Mouse (Mus musculus) MEL (cell line): ENCODE measurements around the gene Serhl.

Experiments used
- CTCF ChIP-seq, 3 experiments: IDR thresholded peaks in 2 of 3; conservative IDR thresholded peaks in 1 of 3; 2 replicates each; pipeline ENCODE4 v1.5.1; 2011 to 2012; ENCODE audit warnings: low read length in 3 of 3, low read depth in 2 of 3, mild to moderate bottlenecking in 2 of 3, improper control_type of control experiment in 1 of 3, inconsistent platforms in 1 of 3, mixed read lengths in 1 of 3, moderate library complexity in 1 of 3; ENCODE audit not compliant: control insufficient read depth in 1 of 3, insufficient read depth in 1 of 3, poor library complexity in 1 of 3, severe bottlenecking in 1 of 3
- E2F4 ChIP-seq: IDR thresholded peaks from 2 replicates; pipeline ENCODE4 v1.6.1; 2011; ENCODE audit warnings: low read depth, low read length, improper control_type of control experiment, borderline replicate concordance
- MAX ChIP-seq: IDR thresholded peaks from 2 replicates; pipeline ENCODE4 v1.6.1; 2011; ENCODE audit warnings: low read length, improper control_type of control experiment
- MXI1 ChIP-seq: IDR thresholded peaks from 2 replicates; pipeline ENCODE4 v1.6.1; 2011; ENCODE audit warnings: mild to moderate bottlenecking, low read depth, low read length, improper control_type of control experiment

DNA sequence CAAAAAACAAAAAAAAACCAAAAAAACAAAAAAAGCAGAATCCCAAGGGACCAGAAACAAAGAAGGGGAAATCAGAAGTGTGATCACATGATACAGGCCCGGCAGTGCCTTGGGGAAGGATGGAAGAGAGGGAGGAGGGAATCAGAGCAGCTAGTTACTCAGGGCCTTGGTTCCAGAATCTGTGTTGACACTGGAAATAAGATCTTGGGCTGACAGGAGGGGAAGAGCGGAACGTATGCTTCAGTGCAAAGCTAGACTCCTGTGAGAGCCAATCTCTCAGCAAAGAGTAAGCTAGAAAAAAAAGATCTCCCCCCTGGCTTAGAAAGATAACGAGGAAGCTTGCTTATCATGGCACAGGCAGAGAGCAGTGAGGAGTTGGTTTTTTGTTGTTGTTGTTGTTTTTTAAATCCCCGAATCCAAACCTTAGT, 30.1 kb upstream of the Serhl start:
- TF ChIP-seq CTCF (IDR thresholded peaks at IDR 0.05 in 2 of 3, conservative IDR thresholded peaks at IDR 0.05 in 1 of 3; ENCODE audit: control insufficient read depth in 1 of 3, insufficient read depth in 1 of 3, low read depth in 2 of 3, low read length in 3 of 3, poor library complexity in 1 of 3, severe bottlenecking in 1 of 3) = no peak
- no peak for TF ChIP-seq E2F4
- TF ChIP-seq MXI1 = no peak; the same call in 1 of the 2 replicates
- TF ChIP-seq MAX = no peak
